Mouse (Mus musculus) neural tube, embryonic 10.5 days (tissue): ENCODE results near the gene Lhpp.

ENCODE experiments used
- DNase-seq: peaks from one replicate; pipeline ENCODE4 v3.0.0-alpha.2; 2017; ENCODE audit warnings: low spot score; ENCODE audit errors: extremely low spot score

Gene Lhpp

GRCm38 (mm10) chr7:132610468-132611318 is at the start of gene Lhpp:
TSS of gene Lhpp (plus strand) at chr7:132610638.
- DNase-seq = peak; percentile 92

DNA sequence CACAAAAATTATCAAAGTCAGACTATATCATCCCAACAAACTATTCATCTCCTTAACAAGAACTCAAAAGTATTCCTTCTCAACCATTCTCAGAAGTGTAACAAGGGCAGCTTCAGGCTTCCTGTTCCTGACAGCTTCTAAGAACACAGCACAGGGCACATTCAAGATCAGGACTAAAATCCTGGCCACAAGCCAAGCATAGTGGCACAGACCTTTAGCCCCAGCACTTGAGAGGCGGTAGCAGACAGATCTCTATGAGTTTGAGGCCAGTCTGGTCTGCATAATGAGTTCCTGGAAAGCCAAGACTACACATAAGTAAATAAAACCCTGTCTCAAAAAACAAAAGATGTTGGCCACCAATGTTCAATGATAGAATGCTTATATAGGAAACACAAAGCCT is 44.6 kb upstream of the Lhpp start:
- DNase-seq = no peak

GRCm38 (mm10) chr7:132568817-132569216 is 41.6 kb upstream of the Lhpp start:
- DNase-seq = no peak

GRCm38 (mm10) chr7:132570071-132570470 is 40.4 kb upstream of the Lhpp start:
- no peak for DNase-seq

DNA sequence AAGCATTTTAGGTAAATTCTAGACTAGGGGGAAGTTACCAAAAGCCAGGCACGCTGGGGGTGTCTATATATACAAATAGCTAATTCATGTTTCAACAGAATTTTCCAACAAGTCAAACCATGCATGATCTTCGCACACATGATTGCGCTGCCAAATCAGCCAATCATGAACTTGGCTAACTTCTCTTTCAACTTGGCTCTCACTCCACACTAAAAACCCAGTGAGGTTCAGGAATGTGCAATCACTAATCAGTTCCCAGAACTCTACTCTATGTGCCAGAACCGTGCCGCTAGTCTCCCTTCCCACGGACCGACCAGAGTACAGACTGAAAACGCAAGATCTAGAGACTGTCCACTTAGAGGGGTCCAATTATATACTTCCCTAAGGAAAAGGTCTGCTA is 39.0 kb upstream of the Lhpp start:
- no peak for DNase-seq

- no peak for DNase-seq
These were observed 37.7 kb upstream of the Lhpp start for GRCm38 (mm10) chr7:132572738-132573137.

- no peak for DNase-seq
These were observed 37.2 kb upstream of the Lhpp start for GRCm38 (mm10) chr7:132573205-132573604.

DNA sequence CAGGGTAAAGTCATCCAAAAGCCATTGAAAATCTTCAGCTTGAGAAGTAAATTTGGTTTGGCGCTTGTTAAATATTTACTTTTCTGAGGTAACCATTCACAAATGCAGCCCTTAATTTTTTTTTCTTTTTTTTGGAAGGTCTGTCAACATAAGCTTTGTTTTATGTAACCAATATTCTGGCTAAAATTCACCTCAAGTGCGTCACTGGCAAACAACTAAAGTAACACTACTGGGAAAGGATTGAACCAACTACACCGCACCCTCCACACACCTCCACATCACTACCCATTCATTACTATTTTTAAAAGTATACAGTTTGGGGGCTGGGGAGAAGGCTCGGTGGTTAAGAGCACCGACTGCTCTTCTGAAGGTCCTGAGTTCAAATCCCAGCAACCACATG is 35.8 kb upstream of the Lhpp start:
- DNase-seq = no peak

GRCm38 (mm10) chr7:132575623-132576022 is 34.8 kb upstream of the Lhpp start:
- peak; percentile 84 for DNase-seq

DNA sequence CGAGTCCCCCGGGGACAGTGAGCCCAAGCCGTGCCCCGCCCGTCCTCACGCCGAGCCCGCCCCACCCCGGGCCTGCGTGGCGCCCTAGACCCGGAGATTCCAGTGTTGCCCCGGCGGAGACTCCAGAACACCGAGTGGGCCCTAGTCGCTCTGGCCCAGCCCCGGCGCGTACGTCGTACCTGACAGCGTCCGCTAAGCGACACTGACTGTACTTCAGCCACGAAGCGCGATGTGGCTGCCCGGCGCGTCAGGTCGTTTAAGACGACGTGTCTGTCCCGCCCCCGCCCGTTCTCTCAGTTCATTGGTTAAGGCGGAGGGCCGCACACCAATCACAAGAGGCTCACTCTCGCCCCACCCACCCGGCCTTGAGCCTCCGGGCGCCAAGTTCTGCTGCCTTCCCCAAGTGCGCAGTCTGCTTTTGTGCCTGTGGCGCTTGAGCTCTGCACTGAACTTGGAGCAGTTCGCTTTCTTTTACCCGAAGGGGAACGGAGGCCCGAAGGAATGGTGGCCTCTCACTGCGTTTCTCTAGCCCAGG is 34.3 kb upstream of the Lhpp start, which contains the start of gene Oat:
TSS of gene Oat (minus strand) at position 283 of the 535 bp plus-strand sequence.
- DNase-seq = peak; percentile 95

DNA sequence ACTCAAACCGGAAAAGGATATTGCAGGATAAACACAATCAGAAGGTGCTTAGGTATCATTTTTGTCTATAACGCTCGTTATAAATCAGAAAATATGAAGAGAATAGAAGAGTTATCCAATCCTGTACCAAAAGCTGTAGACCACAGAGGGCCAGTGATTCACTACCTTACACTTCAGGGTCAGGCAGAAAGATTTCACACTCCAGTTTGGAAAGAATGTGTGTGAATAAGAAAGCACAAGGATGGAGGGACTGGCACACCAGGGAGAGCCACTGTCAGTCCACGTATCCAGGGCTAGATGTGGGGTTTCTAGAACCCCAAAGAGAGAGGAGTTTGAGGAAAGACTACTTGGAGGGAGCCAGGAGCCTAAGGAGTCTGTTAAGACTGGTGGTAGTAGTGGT is 33.5 kb upstream of the Lhpp start:
- DNase-seq = no peak

GRCm38 (mm10) chr7:132580511-132580910 is 29.9 kb upstream of the Lhpp start:
- no peak for DNase-seq

GRCm38 (mm10) chr7:132581441-132581840 is 29.0 kb upstream of the Lhpp start:
- DNase-seq = no peak

DNA sequence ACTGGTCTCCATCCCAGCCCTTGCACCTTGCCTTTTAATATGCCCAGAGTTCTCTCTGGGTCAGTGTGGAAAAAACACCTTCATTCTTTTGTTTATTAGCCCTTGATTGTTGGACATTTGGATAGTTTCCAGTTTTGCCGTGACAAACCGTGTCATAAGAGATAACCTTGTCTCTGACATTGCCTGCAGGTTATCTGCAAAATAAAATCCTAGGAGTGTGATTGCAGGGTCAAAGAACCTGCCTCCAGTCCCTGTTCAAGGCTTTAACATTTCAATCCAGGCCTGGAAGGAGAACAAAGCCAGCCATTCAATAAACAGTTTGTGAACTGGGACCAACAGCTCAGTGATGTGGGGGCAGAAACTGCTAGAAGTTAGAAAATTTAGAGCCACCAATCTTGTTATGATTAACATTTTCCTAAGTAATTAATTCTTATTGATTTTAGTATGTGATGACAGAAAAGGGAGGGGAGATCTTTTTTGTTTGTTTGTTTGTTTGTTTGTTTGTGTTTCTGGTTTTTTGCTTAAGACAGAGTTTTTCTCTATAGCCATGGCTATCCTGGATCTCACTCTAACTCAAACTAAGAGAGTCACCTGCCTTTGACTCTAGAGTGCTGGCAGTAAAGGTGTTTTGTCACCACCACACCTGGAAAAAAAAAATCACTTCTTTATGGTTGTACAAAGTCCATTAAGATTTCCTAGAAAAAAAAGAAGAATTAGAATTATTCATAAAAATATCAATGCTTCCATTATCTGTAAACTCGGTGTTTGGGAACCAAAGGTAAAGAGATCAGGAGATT is 24.5 kb upstream of the Lhpp start:
- no peak for DNase-seq

- DNase-seq = no peak
These were observed 23.3 kb upstream of the Lhpp start for GRCm38 (mm10) chr7:132587167-132587566.

DNA sequence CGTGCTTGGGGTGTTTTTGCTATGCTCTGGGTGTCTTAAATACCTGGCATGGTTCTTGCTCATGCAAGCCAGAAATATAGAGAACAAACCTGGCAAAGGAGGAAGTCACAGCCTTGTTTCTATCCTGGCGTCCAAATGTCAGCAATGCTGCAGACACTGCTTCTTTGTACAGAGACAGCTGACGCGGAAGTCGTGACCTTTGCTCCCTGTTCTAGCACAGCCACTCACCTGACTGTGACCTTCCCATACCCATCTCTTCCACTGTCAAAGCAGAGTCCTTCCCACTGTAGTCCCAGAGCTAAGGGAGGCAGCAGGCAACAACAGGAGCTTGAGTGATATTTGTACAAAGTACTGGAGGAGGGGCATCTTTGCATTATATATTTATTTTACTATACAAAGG is 20.8 kb upstream of the Lhpp start:
- no peak for DNase-seq

GRCm38 (mm10) chr7:132593762-132594161 is 16.7 kb upstream of the Lhpp start:
- DNase-seq = no peak

GRCm38 (mm10) chr7:132594325-132594724 is 16.1 kb upstream of the Lhpp start:
- no peak for DNase-seq

GRCm38 (mm10) chr7:132595787-132596186 is 14.7 kb upstream of the Lhpp start:
- no peak for DNase-seq

- DNase-seq = no peak
These were observed 13.7 kb upstream of the Lhpp start for GRCm38 (mm10) chr7:132596557-132597250.

GRCm38 (mm10) chr7:132597251-132598041 is 13.0 kb upstream of the Lhpp start:
- DNase-seq = peak; percentile 61
